Mouse (Mus musculus) c-Kit-positive CD71-positive TER-119-negative erythroid progenitor cells, embryonic 14.5 days (primary cell): ENCODE measurements at regions not wholly inside any gene's neighbourhood (a gene's known extent, or its start where the extent isn't known, plus 50 kb on each side); places are given as distances from the start of the nearest gene placed in this dataset.

ENCODE experiments used
- DNase-seq: peaks from one replicate; pipeline ENCODE4 v3.0.0-alpha.2; 2013; ENCODE audit warnings: low read depth

GRCm38 (mm10) chr3:50887002-50887401 lies 337.2 kb upstream of the Noct start:
- DNase-seq, result no peak

GRCm38 (mm10) chr3:50888571-50889210 lies 335.6 kb upstream of the Noct start:
- no peak for DNase-seq

- no peak for DNase-seq
These were observed 333.7 kb upstream of the Noct start for GRCm38 (mm10) chr3:50890537-50890936.

GRCm38 (mm10) chr3:50898179-50898578 lies 326.1 kb upstream of the Noct start:
- DNase-seq, result no peak

- no peak for DNase-seq
These were observed 324.4 kb upstream of the Noct start for GRCm38 (mm10) chr3:50899830-50900350.

GRCm38 (mm10) chr3:50900566-50900965 lies 323.7 kb upstream of the Noct start:
- DNase-seq, result no peak

GRCm38 (mm10) chr3:50901321-50901720 lies 322.9 kb upstream of the Noct start:
- no peak for DNase-seq

GRCm38 (mm10) chr3:50902933-50903332 lies 321.3 kb upstream of the Noct start:
- DNase-seq, result no peak

GRCm38 (mm10) chr3:50904716-50905116 lies 319.5 kb upstream of the Noct start:
- no peak for DNase-seq

- DNase-seq, result no peak
These were observed 318.8 kb upstream of the Noct start for GRCm38 (mm10) chr3:50905274-50905992.

- peak; percentile 43 for DNase-seq
These were observed 318.0 kb upstream of the Noct start for GRCm38 (mm10) chr3:50905993-50906831.

- DNase-seq, result no peak
These were observed 311.2 kb upstream of the Noct start for GRCm38 (mm10) chr3:50912980-50913518.

GRCm38 (mm10) chr3:50914866-50915365 lies 309.3 kb upstream of the Noct start:
- no peak for DNase-seq

- DNase-seq, result no peak
These were observed 307.9 kb upstream of the Noct start for GRCm38 (mm10) chr3:50916305-50916854.

GRCm38 (mm10) chr3:50922347-50922746 lies 301.9 kb upstream of the Noct start:
- no peak for DNase-seq

GRCm38 (mm10) chr3:50922832-50923231 lies 301.4 kb upstream of the Noct start:
- no peak for DNase-seq

- DNase-seq, result no peak
These were observed 300.9 kb upstream of the Noct start for GRCm38 (mm10) chr3:50923327-50923726.

GRCm38 (mm10) chr3:50927318-50927717 lies 296.9 kb upstream of the Noct start:
- DNase-seq, result no peak

GRCm38 (mm10) chr3:50929013-50929412 lies 295.2 kb upstream of the Noct start:
- DNase-seq, result no peak

- no peak for DNase-seq
These were observed 291.7 kb upstream of the Noct start for GRCm38 (mm10) chr3:50932397-50933089.

GRCm38 (mm10) chr3:50933090-50933443 lies 291.2 kb upstream of the Noct start:
- DNase-seq, result no peak
